Mouse (Mus musculus): Measurements from ENCODE around the gene Pfdn4.
A peak's percentile ranks its signal among the peaks of the same experiment; 100 is the strongest.
"Not testable (repeated sequence)": the region's sequence is repeated elsewhere in the genome, so short reads cannot be mapped to it uniquely, and the experiment has no call there.

Gene Pfdn4

GRCm38 (mm10) chr2:170496154-170496930 is at the start of gene Pfdn4:
Gene Pfdn4, plus strand, starts transcription at chr2:170496428.
- no peak for DNase-seq (ENCODE audit: low read depth, low spot score)

- DNase-seq (ENCODE audit: low read depth, low spot score), result no peak
Measured at GRCm38 (mm10) chr2:170446843-170447383, 49.3 kb upstream of the Pfdn4 start.

- no peak for DNase-seq (ENCODE audit: low read depth, low spot score)
Measured at GRCm38 (mm10) chr2:170447651-170448050, 48.6 kb upstream of the Pfdn4 start.

GRCm38 (mm10) chr2:170450933-170451332 is 45.3 kb upstream of the Pfdn4 start:
- peak; percentile 71 for DNase-seq (ENCODE audit: low read depth, low spot score)

- DNase-seq (ENCODE audit: low read depth, low spot score), result not testable (repeated sequence)
Measured at GRCm38 (mm10) chr2:170453809-170454208, 42.4 kb upstream of the Pfdn4 start.

GRCm38 (mm10) chr2:170459183-170459582 is 37.0 kb upstream of the Pfdn4 start:
- no peak for DNase-seq (ENCODE audit: low read depth, low spot score)

- DNase-seq (ENCODE audit: low read depth, low spot score), result peak; percentile 51
Measured at GRCm38 (mm10) chr2:170459805-170460204, 36.4 kb upstream of the Pfdn4 start.

GRCm38 (mm10) chr2:170461652-170462051 is 34.6 kb upstream of the Pfdn4 start:
- DNase-seq (ENCODE audit: low read depth, low spot score), result no peak

GRCm38 (mm10) chr2:170464817-170465216 is 31.4 kb upstream of the Pfdn4 start:
- no peak for DNase-seq (ENCODE audit: low read depth, low spot score)

GRCm38 (mm10) chr2:170468009-170468408 is 28.2 kb upstream of the Pfdn4 start:
- peak; percentile 82 for DNase-seq (ENCODE audit: low read depth, low spot score)

- DNase-seq (ENCODE audit: low read depth, low spot score), result peak; percentile 94
Measured at GRCm38 (mm10) chr2:170469616-170470308, 26.5 kb upstream of the Pfdn4 start.

GRCm38 (mm10) chr2:170470591-170470990 is 25.6 kb upstream of the Pfdn4 start:
- peak; percentile 69 for DNase-seq (ENCODE audit: low read depth, low spot score)

GRCm38 (mm10) chr2:170474125-170474524 is 22.1 kb upstream of the Pfdn4 start:
- no peak for DNase-seq (ENCODE audit: low read depth, low spot score)

GRCm38 (mm10) chr2:170475164-170475563 is 21.1 kb upstream of the Pfdn4 start:
- no peak for DNase-seq (ENCODE audit: low read depth, low spot score)

- DNase-seq (ENCODE audit: low read depth, low spot score), result peak; percentile 83
Measured at GRCm38 (mm10) chr2:170476215-170476614, 20.0 kb upstream of the Pfdn4 start.

GRCm38 (mm10) chr2:170476643-170477042 is 19.6 kb upstream of the Pfdn4 start:
- DNase-seq (ENCODE audit: low read depth, low spot score), result no peak

- peak; percentile 77 for DNase-seq (ENCODE audit: low read depth, low spot score)
Measured at GRCm38 (mm10) chr2:170482019-170482540, 14.1 kb upstream of the Pfdn4 start.

GRCm38 (mm10) chr2:170483914-170484313 is 12.3 kb upstream of the Pfdn4 start:
- DNase-seq (ENCODE audit: low read depth, low spot score), result peak; percentile 71

- DNase-seq (ENCODE audit: low read depth, low spot score), result no peak
Measured at GRCm38 (mm10) chr2:170487202-170487601, 9.0 kb upstream of the Pfdn4 start.

- DNase-seq (ENCODE audit: low read depth, low spot score), result peak; percentile 76
Measured at GRCm38 (mm10) chr2:170487890-170488502, 8.2 kb upstream of the Pfdn4 start.

GRCm38 (mm10) chr2:170494784-170495710 is 1.2 kb upstream of the Pfdn4 start:
- DNase-seq (ENCODE audit: low read depth, low spot score), result no peak
